ENCODE assay signal across 11 mouse cellular contexts in genomic region chr6:84746847-84747395, GRCm38 (mm10).
DNase-seq lines count a peak whose midpoint lies in the region; ATAC-seq lines count a peak whose summit lies in the region.
"Had no signal": no experiment of that assay in that cellular context is flagged by ENCODE, and none has a peak within 500 bp of the region (broad histone marks: within the 10 kb centered on the region; RNA-seq: fewer than 3 reads in every experiment).

No protein-coding gene starts in this region.

- H3K27me3 ChIP-seq in forebrain, embryonic 14.5 days (replicated peaks; ENCODE audit: control insufficient read depth, insufficient read depth, low read length): no peaks in the 10 kb centered on the region
- H3K27me3 ChIP-seq in forebrain, embryonic 11.5 days (ENCODE audit: control insufficient read depth, insufficient read depth, low read length): no peaks in the 10 kb centered on the region
- no peaks in the 10 kb centered on the region for H3K27me3 ChIP-seq in hindbrain, embryonic 15.5 days
- no peaks in the 10 kb centered on the region for H3K27me3 ChIP-seq in kidney, embryonic 15.5 days

- no peaks in the 10 kb centered on the region; the same call in 1 of the 2 replicates for H3K4me1 ChIP-seq in forebrain, embryonic 14.5 days (ENCODE audit: control insufficient read depth, insufficient read depth, low read length)
- no peaks in the 10 kb centered on the region for H3K4me1 ChIP-seq in forebrain, embryonic 11.5 days (replicated peaks; ENCODE audit: control insufficient read depth, insufficient read depth, low read length)
- peaks cover 23% of the 10 kb centered on the region for H3K4me1 ChIP-seq in hindbrain, embryonic 15.5 days (replicated peaks)
- peaks cover 5% of the 10 kb centered on the region; the same call in 1 of the 2 replicates for H3K4me1 ChIP-seq in kidney, embryonic 15.5 days

- no peak for ATAC-seq in forebrain, embryonic 14.5 days
- no peak for ATAC-seq in forebrain, embryonic 11.5 days (replicated peaks; ENCODE audit: low FRiP score)
- peak; percentile 81 for ATAC-seq in hindbrain, embryonic 15.5 days (ENCODE audit: low FRiP score, low read depth)
- no peak for ATAC-seq in kidney, embryonic 15.5 days (replicated peaks; ENCODE audit: low FRiP score)
- ATAC-seq: intestine, postnatal 0 days; liver, postnatal 0 days had no signal

- H3K4me3 ChIP-seq in forebrain, embryonic 14.5 days (ENCODE audit: low read depth, low read length): no peak overlapping the region
- H3K4me3 ChIP-seq in forebrain, embryonic 11.5 days (ENCODE audit: low read depth, low read length): no peak overlapping the region
- H3K4me3 ChIP-seq in hindbrain, embryonic 15.5 days: no peak overlapping the region
- H3K4me3 ChIP-seq in kidney, embryonic 15.5 days (replicated peaks): no peak overlapping the region

- H3K4me2 ChIP-seq in forebrain, embryonic 14.5 days (ENCODE audit: low read length): no peak overlapping the region
- H3K4me2 ChIP-seq in forebrain, embryonic 11.5 days (ENCODE audit: low read depth, low read length, severe bottlenecking): no peak overlapping the region
- H3K4me2 ChIP-seq in hindbrain, embryonic 15.5 days: no peak overlapping the region
- no peak overlapping the region for H3K4me2 ChIP-seq in kidney, embryonic 15.5 days

- no peak overlapping the region for H3K27ac ChIP-seq in forebrain, embryonic 14.5 days (ENCODE audit: low read depth, low read length)
- H3K27ac ChIP-seq in forebrain, embryonic 11.5 days (ENCODE audit: low read depth, low read length): no peak overlapping the region
- H3K27ac ChIP-seq in hindbrain, embryonic 15.5 days (replicated peaks): peak overlapping the region; percentile 71; the same call in 1 of the 2 replicates
- H3K27ac ChIP-seq in kidney, embryonic 15.5 days: no peak overlapping the region

- no peaks in the 10 kb centered on the region for H3K36me3 ChIP-seq in forebrain, embryonic 14.5 days (ENCODE audit: control insufficient read depth, insufficient read depth, low read length)
- no peaks in the 10 kb centered on the region for H3K36me3 ChIP-seq in forebrain, embryonic 11.5 days (ENCODE audit: control insufficient read depth, insufficient read depth, low read length)
- no peaks in the 10 kb centered on the region for H3K36me3 ChIP-seq in hindbrain, embryonic 15.5 days
- H3K36me3 ChIP-seq in kidney, embryonic 15.5 days: no peaks in the 10 kb centered on the region

- no peak overlapping the region for H3K9ac ChIP-seq in forebrain, embryonic 14.5 days (ENCODE audit: low read length)
- H3K9ac ChIP-seq in forebrain, embryonic 11.5 days (ENCODE audit: low read length): no peak overlapping the region
- H3K9ac ChIP-seq in hindbrain, embryonic 15.5 days: no peak overlapping the region
- no peak overlapping the region for H3K9ac ChIP-seq in kidney, embryonic 15.5 days
- H3K9ac ChIP-seq: liver, postnatal 0 days had no signal

- DNase-seq in forebrain, embryonic 14.5 days (ENCODE audit: low spot score): peak; percentile 19
- no peak for DNase-seq in forebrain, embryonic 11.5 days (ENCODE audit: low spot score)
- DNase-seq in right cerebral cortex, postnatal 14 days: peak; percentile 11
- no peak for DNase-seq in right cerebral cortex, postnatal 36 days (ENCODE audit: low spot score in 2 of 2)
- no peak for DNase-seq in lung, postnatal 14 days
- no peak for DNase-seq in testis, postnatal 10 days (ENCODE audit: low spot score)
- DNase-seq: heart, postnatal 10 days; liver, postnatal 0 days had no signal

- no peaks in the 10 kb centered on the region for H3K9me3 ChIP-seq in forebrain, embryonic 14.5 days (replicated peaks; ENCODE audit: control insufficient read depth, low read length)
- H3K9me3 ChIP-seq in forebrain, embryonic 11.5 days (ENCODE audit: control insufficient read depth, low read length): no peaks in the 10 kb centered on the region
- H3K9me3 ChIP-seq in hindbrain, embryonic 15.5 days: no peaks in the 10 kb centered on the region
- H3K9me3 ChIP-seq in kidney, embryonic 15.5 days (replicated peaks): no peaks in the 10 kb centered on the region

- 47% methylated on average over 10 of the region's 10 CpGs for WGBS in forebrain, embryonic 14.5 days
- WGBS in forebrain, embryonic 11.5 days: 55% methylated on average over 10 of the region's 10 CpGs
- WGBS in hindbrain, embryonic 15.5 days: 25% methylated on average over 10 of the region's 10 CpGs
- WGBS in kidney, embryonic 15.5 days: 46% methylated on average over 10 of the region's 10 CpGs

Comparison
In these comparisons a context has a peak if more than half of its experiments do, and no peak if none do; other contexts are left out.
1. DNase-seq: peak in forebrain, embryonic 14.5 days (single experiment) and right cerebral cortex, postnatal 14 days (single experiment); none in forebrain, embryonic 11.5 days (single experiment), right cerebral cortex, postnatal 36 days (0 of 2), lung, postnatal 14 days (single experiment) and testis, postnatal 10 days (single experiment).